Comparison of ENCODE assay signal across 8 mouse cellular contexts in the genomic region with DNA sequence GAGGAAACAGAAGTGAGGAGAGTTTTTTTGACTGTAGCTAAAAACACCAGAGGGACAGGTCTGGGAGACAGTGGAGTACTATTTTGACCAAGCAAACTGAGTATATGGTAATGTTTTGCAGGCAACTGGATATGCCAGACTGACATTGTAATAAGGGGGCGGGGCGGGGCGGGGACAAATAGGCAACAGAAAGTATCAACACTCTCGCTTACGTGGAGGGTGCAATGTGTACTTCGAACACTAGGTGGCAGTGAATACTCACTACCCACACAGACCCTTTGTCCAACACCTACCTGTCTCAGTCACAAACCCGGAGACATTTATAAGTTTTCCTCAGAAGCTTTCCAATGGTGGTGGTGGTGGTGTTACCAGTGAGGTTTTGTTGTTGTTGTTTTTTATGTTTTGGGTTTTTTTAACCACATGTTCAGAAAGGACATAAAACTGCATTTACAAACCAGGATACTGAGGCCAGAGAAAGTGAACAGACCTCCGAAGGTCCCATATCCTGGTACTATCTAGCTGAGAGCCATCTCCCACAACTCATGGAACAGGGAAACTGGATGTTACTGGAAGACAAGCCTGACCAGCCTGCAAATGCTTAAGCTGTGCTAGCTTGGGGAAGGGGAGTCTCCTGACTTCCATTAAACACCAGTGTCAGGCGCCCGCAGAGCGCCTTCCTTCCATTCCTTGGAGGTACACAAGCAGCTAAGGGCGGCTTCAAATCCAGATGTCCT.
DNase-seq lines count a peak whose midpoint lies in the region; ATAC-seq and TF ChIP-seq lines count a peak whose summit lies in the region.

No protein-coding gene starts in this region.

- no peaks in the 10 kb centered on the region for H3K9me3 ChIP-seq in hindbrain, embryonic 13.5 days

- H3K27me3 ChIP-seq in cerebellum, adult 2 months (ENCODE audit: control insufficient read depth, insufficient read depth, low read length), result no peaks in the 10 kb centered on the region
- H3K27me3 ChIP-seq in hindbrain, embryonic 13.5 days, result peaks cover 10% of the 10 kb centered on the region; the same call in 1 of the 2 replicates

- H3K4me2 ChIP-seq in hindbrain, embryonic 13.5 days, result peak overlapping the region; percentile 13; the same call in 1 of the 2 replicates

- TF ChIP-seq CTCF in cerebellum, adult 2 months (IDR thresholded peaks at IDR 0.05; ENCODE audit: borderline replicate concordance, insufficient read depth, low read depth, low read length), result peak; percentile 73; the same call in 1 of the 2 replicates

- peak overlapping the region; percentile 21; the same call in 1 of the 2 replicates for H3K9ac ChIP-seq in hindbrain, embryonic 13.5 days

- WGBS in cerebellum, adult 2 months, result 37% methylated on average over 12 of the region's 12 CpGs
- 31% methylated on average over 12 of the region's 12 CpGs for WGBS in hindbrain, embryonic 13.5 days

- TF ChIP-seq POLR2A in cerebellum, adult 2 months (IDR thresholded peaks at IDR 0.05; ENCODE audit: borderline replicate concordance, insufficient read depth, low read length), result no peak

- no peak overlapping the region for H3K4me3 ChIP-seq in cerebellum, adult 2 months (replicated peaks; ENCODE audit: insufficient read depth, low read depth, low read length)
- H3K4me3 ChIP-seq in hindbrain, embryonic 13.5 days, result no peak overlapping the region

- H3K27ac ChIP-seq in cerebellum, adult 2 months (ENCODE audit: insufficient read depth, low read length), result no peak overlapping the region
- H3K27ac ChIP-seq in hindbrain, embryonic 13.5 days, result no peak overlapping the region

- H3K36me3 ChIP-seq in hindbrain, embryonic 13.5 days, result no peaks in the 10 kb centered on the region

- peak; percentile 85 for ATAC-seq in frontal cortex, adult (ENCODE audit: low TSS enrichment)
- peak; percentile 59 for ATAC-seq in hindbrain, embryonic 13.5 days (ENCODE audit: low FRiP score)

- DNase-seq in MN1 (ENCODE audit: low spot score), result peak; percentile 66
- peak; percentile 68 for DNase-seq in cerebellum, adult 2 months
- peak; percentile 74 to 78 for DNase-seq in layer of hippocampus, postnatal 14 days (ENCODE audit: low spot score in 2 of 2)
- peak; percentile 83 for DNase-seq in lung, postnatal 10 days
- peak; percentile 61 for DNase-seq in retina, postnatal 7 days (ENCODE audit: low read depth, low spot score)
- DNase-seq in urinary bladder, postnatal 14 days (ENCODE audit: low spot score), result peak; percentile 81

- peaks cover 38% of the 10 kb centered on the region for H3K4me1 ChIP-seq in cerebellum, adult 2 months (ENCODE audit: control insufficient read depth, insufficient read depth, low read length)
- peaks cover 16% of the 10 kb centered on the region for H3K4me1 ChIP-seq in hindbrain, embryonic 13.5 days (replicated peaks)
